Mouse (Mus musculus): ENCODE data around the gene Tmem41a.
"Not testable (repeated sequence)": the region's sequence is repeated elsewhere in the genome, so short reads cannot be mapped to it uniquely, and the experiment has no call there.

DNA sequence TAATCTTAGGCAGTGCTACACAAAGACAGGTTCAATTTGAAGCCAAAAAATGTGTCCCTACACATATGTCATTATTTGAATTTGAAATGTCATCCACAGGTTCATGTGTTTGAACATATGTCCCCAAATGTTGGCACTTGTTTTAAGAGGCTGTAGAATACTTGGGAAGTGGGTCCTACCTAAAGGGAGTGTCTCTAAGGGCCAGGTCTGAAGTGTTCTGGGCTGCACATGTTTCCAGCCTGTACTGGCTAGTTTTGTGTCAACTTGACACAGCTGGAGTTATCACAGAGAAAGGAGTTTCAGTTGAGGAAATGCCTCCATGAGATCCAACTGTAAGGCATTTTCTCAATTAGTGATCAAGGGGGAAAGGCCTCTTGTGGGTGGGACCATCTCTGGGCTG is 43.5 kb upstream of the Tmem41a start:
- not testable (repeated sequence) for TF ChIP-seq TCF3 (IDR thresholded peaks at IDR 0.05; ENCODE audit: insufficient read length, low read depth); POLR2A (IDR thresholded peaks at IDR 0.05; ENCODE audit: insufficient read length, low read depth); MYOD1 (IDR thresholded peaks at IDR 0.05; ENCODE audit: control insufficient read depth in 1 of 3, insufficient read length in 2 of 3, low read depth in 2 of 3); TCF12 (IDR thresholded peaks at IDR 0.05; ENCODE audit: insufficient read depth, poor library complexity, severe bottlenecking); E2F4 (IDR thresholded peaks at IDR 0.05; ENCODE audit: insufficient read depth)

Data from myocyte (in vitro differentiated cells).